Mouse (Mus musculus) forebrain, embryonic 11.5 days (tissue): ENCODE data around the gene Cdc42ep4. TPM values are rescaled to one million over a fixed set of nuclear protein-coding genes. Genes with fewer than 3 reads are reported as not detected.

ENCODE experiments used
- ATAC-seq: fragments of 200-750 bp; cut with Nextera tagmentation; replicated peaks from 2 replicates; pipeline ENCODE4 v1.8.0; 2017; ENCODE audit warnings: moderate TSS enrichment; ENCODE audit not compliant: low FRiP score
- DNase-seq: peaks from one replicate; pipeline ENCODE4 v3.0.0-alpha.2; 2017; ENCODE audit warnings: low spot score
- H3K27ac ChIP-seq: fragments of 300-500 bp; sonication (generic); 2 replicates; pipeline ENCODE4 v1.5.1; 2014; ENCODE audit warnings: low read depth, low read length
- H3K27me3 ChIP-seq: fragments of 300-500 bp; sonication (generic); 2 replicates; pipeline ENCODE4 v1.6.1; 2014; ENCODE audit warnings: mild to moderate bottlenecking, low read length, mixed read lengths; ENCODE audit not compliant: control insufficient read depth, insufficient read depth
- H3K36me3 ChIP-seq: fragments of 300-500 bp; sonication (generic); 2 replicates; pipeline ENCODE4 v1.6.1; 2014; ENCODE audit warnings: mild to moderate bottlenecking, low read length, moderate library complexity, mixed read lengths; ENCODE audit not compliant: control insufficient read depth, insufficient read depth
- H3K4me1 ChIP-seq: fragments of 300-500 bp; sonication (generic); replicated peaks from 2 replicates; pipeline ENCODE4 v1.6.1; 2014; ENCODE audit warnings: low read length, mixed read lengths; ENCODE audit not compliant: control insufficient read depth, insufficient read depth
- H3K4me2 ChIP-seq: fragments of 300-500 bp; sonication (generic); 2 replicates; pipeline ENCODE4 v1.6.1; 2014; ENCODE audit warnings: low read depth, mild to moderate bottlenecking, low read length, moderate library complexity, mixed read lengths; ENCODE audit not compliant: severe bottlenecking
- H3K4me3 ChIP-seq: fragments of 300-500 bp; sonication (generic); 2 replicates; pipeline ENCODE4 v1.5.1; 2014; ENCODE audit warnings: low read depth, low read length
- H3K9ac ChIP-seq: fragments of 300-500 bp; sonication (generic); 2 replicates; pipeline ENCODE4 v1.6.1; 2014; ENCODE audit warnings: low read length
- H3K9me3 ChIP-seq: fragments of 300-500 bp; sonication (generic); 2 replicates; pipeline ENCODE4 v1.6.1; 2016; ENCODE audit warnings: low read length, mixed read lengths; ENCODE audit not compliant: control insufficient read depth
- WGBS: fragments of 180-500 bp; shearing (Covaris S2); extraction: QIAGEN DNeasy Blood & Tissue Kit; methylation state at CpG from one replicate; pipeline ENCODE4 v1.1.7; 2014; 5-methylcytosine and 5-hydroxymethylcytosine counted together
- polyA plus RNA-seq: library from polyadenylated mRNA; unstranded; fragments of >200 nt; fragmentation: Nextera tagmentation; extraction: Ambion mirVana; gene quantifications from 2 replicates; pipeline ENCODE4 v1.2.1, GENCODE M21; 2014

Cdc42ep4 gene
- polyA plus RNA-seq, 1 experiment from 2014 or later, result 78.5 TPM

- WGBS, result 74% methylated on average over 8 of the region's 8 CpGs
- Histone ChIP-seq H3K4me3 (no peak overlapping the region), H3K36me3 (no peaks in the 10 kb centered on the region), H3K9me3 (no peaks in the 10 kb centered on the region), H3K27ac (no peak overlapping the region), H3K9ac (no peak overlapping the region), H3K4me2 (no peak overlapping the region), H3K27me3 (no peaks in the 10 kb centered on the region), H3K4me1 (peaks cover 9% of the 10 kb centered on the region; the same call in 1 of the 2 replicates)
- no peak for DNase-seq
- no peak for ATAC-seq
Observed at GRCm38 (mm10) chr11:113767285-113767684, 15.6 kb upstream of the Cdc42ep4 start.

GRCm38 (mm10) chr11:113766284-113766985 is 14.8 kb upstream of the Cdc42ep4 start:
- Histone ChIP-seq H3K4me3 (no peak overlapping the region), H3K9ac (no peak overlapping the region), H3K9me3 (no peaks in the 10 kb centered on the region), H3K4me1 (peaks cover 9% of the 10 kb centered on the region; the same call in 1 of the 2 replicates), H3K27me3 (no peaks in the 10 kb centered on the region), H3K4me2 (no peak overlapping the region), H3K36me3 (no peaks in the 10 kb centered on the region), H3K27ac (no peak overlapping the region)
- no peak for ATAC-seq
- DNase-seq, result no peak
- WGBS, result 66% methylated on average over 10 of the region's 10 CpGs

GRCm38 (mm10) chr11:113764132-113764849 is 12.6 kb upstream of the Cdc42ep4 start:
- 91% methylated on average over 6 of the region's 6 CpGs for WGBS
- no peak overlapping the region for H3K9ac ChIP-seq
- no peak overlapping the region for H3K4me3 ChIP-seq
- H3K27me3 ChIP-seq, result no peaks in the 10 kb centered on the region
- no peaks in the 10 kb centered on the region for H3K9me3 ChIP-seq
- H3K36me3 ChIP-seq, result no peaks in the 10 kb centered on the region
- no peak overlapping the region for H3K4me2 ChIP-seq
- DNase-seq (no peak), ATAC-seq (no peak)
- H3K4me1 ChIP-seq, result peaks cover 9% of the 10 kb centered on the region; the same call in 1 of the 2 replicates
- H3K27ac ChIP-seq, result no peak overlapping the region

- Histone ChIP-seq H3K27ac (no peak overlapping the region), H3K4me2 (no peak overlapping the region), H3K4me1 (peaks cover 9% of the 10 kb centered on the region; the same call in 1 of the 2 replicates), H3K4me3 (no peak overlapping the region), H3K9me3 (no peaks in the 10 kb centered on the region), H3K36me3 (no peaks in the 10 kb centered on the region), H3K27me3 (no peaks in the 10 kb centered on the region), H3K9ac (no peak overlapping the region)
- ATAC-seq (0 out of 2 replicates have a peak, but pooled peaks have one; percentile 30), DNase-seq (no peak)
- WGBS, result 17% methylated on average over 5 of the region's 5 CpGs
Observed at GRCm38 (mm10) chr11:113763449-113763848, 11.8 kb upstream of the Cdc42ep4 start.

GRCm38 (mm10) chr11:113762136-113762797 is 10.6 kb upstream of the Cdc42ep4 start:
- H3K9me3 ChIP-seq, result no peaks in the 10 kb centered on the region
- 89% methylated on average over 8 of the region's 8 CpGs for WGBS
- ATAC-seq, result no peak
- H3K4me2 ChIP-seq, result no peak overlapping the region
- H3K36me3 ChIP-seq, result no peaks in the 10 kb centered on the region
- H3K4me1 ChIP-seq, result peaks cover 9% of the 10 kb centered on the region; the same call in 1 of the 2 replicates
- no peak for DNase-seq
- no peak overlapping the region for H3K27ac ChIP-seq
- no peak overlapping the region for H3K9ac ChIP-seq
- no peak overlapping the region for H3K4me3 ChIP-seq
- no peaks in the 10 kb centered on the region for H3K27me3 ChIP-seq

- no peaks in the 10 kb centered on the region for H3K36me3 ChIP-seq
- no peak overlapping the region for H3K4me2 ChIP-seq
- no peaks in the 10 kb centered on the region for H3K9me3 ChIP-seq
- no peak overlapping the region for H3K4me3 ChIP-seq
- H3K4me1 ChIP-seq, result peaks cover 9% of the 10 kb centered on the region; the same call in 1 of the 2 replicates
- no peak for ATAC-seq
- no peaks in the 10 kb centered on the region for H3K27me3 ChIP-seq
- no peak overlapping the region for H3K9ac ChIP-seq
- no peak for DNase-seq
- H3K27ac ChIP-seq, result no peak overlapping the region
- WGBS, result 93% methylated on average over 7 of the region's 7 CpGs
Observed at GRCm38 (mm10) chr11:113761646-113762045, 10.0 kb upstream of the Cdc42ep4 start.

GRCm38 (mm10) chr11:113760476-113760875 is 8.8 kb upstream of the Cdc42ep4 start:
- WGBS, result 89% methylated on average over 7 of the region's 7 CpGs
- Histone ChIP-seq H3K27me3 (no peaks in the 10 kb centered on the region), H3K9ac (no peak overlapping the region), H3K9me3 (no peaks in the 10 kb centered on the region), H3K4me1 (peaks cover 9% of the 10 kb centered on the region; the same call in 1 of the 2 replicates), H3K36me3 (no peaks in the 10 kb centered on the region), H3K4me3 (no peak overlapping the region), H3K27ac (no peak overlapping the region), H3K4me2 (no peak overlapping the region)
- DNase-seq (no peak), ATAC-seq (no peak)

GRCm38 (mm10) chr11:113758851-113759250 is 7.2 kb upstream of the Cdc42ep4 start:
- Histone ChIP-seq H3K36me3 (no peaks in the 10 kb centered on the region), H3K4me2 (no peak overlapping the region), H3K27me3 (no peaks in the 10 kb centered on the region), H3K4me3 (no peak overlapping the region), H3K9ac (no peak overlapping the region), H3K27ac (no peak overlapping the region), H3K9me3 (no peaks in the 10 kb centered on the region), H3K4me1 (peaks cover 13% of the 10 kb centered on the region; the same call in 1 of the 2 replicates)
- 94% methylated on average over 5 of the region's 5 CpGs for WGBS
- DNase-seq (no peak), ATAC-seq (no peak)
